Mouse (Mus musculus) hindbrain, embryonic 16.5 days (tissue): ENCODE measurements at regions not wholly inside any gene's neighbourhood (a gene's known extent, or its start where the extent isn't known, plus 50 kb on each side); places are given as distances from the start of the nearest gene placed in this dataset.

ENCODE experiments used
- ATAC-seq: fragments of 200-750 bp; cut with Nextera tagmentation; 2 replicates; pipeline ENCODE4 v1.8.0; 2017; ENCODE audit warnings: moderate TSS enrichment, moderate library complexity
- H3K27ac ChIP-seq: fragments of 300-500 bp; sonication (generic); 2 replicates; pipeline ENCODE4 v1.5.1; 2014; ENCODE audit warnings: low read depth, mild to moderate bottlenecking, control low read depth, low read length, moderate library complexity
- H3K27me3 ChIP-seq: fragments of 300-500 bp; sonication (generic); replicated peaks from 2 replicates; pipeline ENCODE4 v1.6.1; 2014; ENCODE audit warnings: low read length; ENCODE audit not compliant: control insufficient read depth, insufficient read depth
- H3K36me3 ChIP-seq: fragments of 300-500 bp; sonication (generic); 2 replicates; pipeline ENCODE4 v1.6.1; 2014; ENCODE audit warnings: mild to moderate bottlenecking, low read length, moderate library complexity, mixed read lengths; ENCODE audit not compliant: control insufficient read depth, insufficient read depth
- H3K4me1 ChIP-seq: fragments of 300-500 bp; sonication (generic); 2 replicates; pipeline ENCODE4 v1.6.1; 2014; ENCODE audit warnings: low read depth, low read length; ENCODE audit not compliant: control insufficient read depth, insufficient read depth
- H3K4me2 ChIP-seq: fragments of 300-500 bp; sonication (generic); 2 replicates; pipeline ENCODE4 v1.6.1; 2014; ENCODE audit warnings: mild to moderate bottlenecking, low read length, control low read depth, moderate library complexity
- H3K4me3 ChIP-seq: fragments of 300-500 bp; sonication (generic); 2 replicates; pipeline ENCODE4 v1.5.1; 2014; ENCODE audit warnings: mild to moderate bottlenecking, low read length, control low read depth, moderate library complexity
- H3K9ac ChIP-seq: fragments of 300-500 bp; sonication (generic); 2 replicates; pipeline ENCODE4 v1.6.1; 2014; ENCODE audit warnings: low read depth, mild to moderate bottlenecking, control low read depth, low read length, moderate library complexity
- H3K9me3 ChIP-seq: fragments of 300-500 bp; sonication (generic); 2 replicates; pipeline ENCODE4 v1.6.1; 2014; ENCODE audit warnings: mild to moderate bottlenecking, low read length, moderate library complexity; ENCODE audit not compliant: control insufficient read depth
- WGBS: fragments of 180-500 bp; shearing (Covaris S2); extraction: QIAGEN DNeasy Blood & Tissue Kit; methylation state at CpG from one replicate; pipeline ENCODE4 v1.1.7; 2014; 5-methylcytosine and 5-hydroxymethylcytosine counted together

DNA sequence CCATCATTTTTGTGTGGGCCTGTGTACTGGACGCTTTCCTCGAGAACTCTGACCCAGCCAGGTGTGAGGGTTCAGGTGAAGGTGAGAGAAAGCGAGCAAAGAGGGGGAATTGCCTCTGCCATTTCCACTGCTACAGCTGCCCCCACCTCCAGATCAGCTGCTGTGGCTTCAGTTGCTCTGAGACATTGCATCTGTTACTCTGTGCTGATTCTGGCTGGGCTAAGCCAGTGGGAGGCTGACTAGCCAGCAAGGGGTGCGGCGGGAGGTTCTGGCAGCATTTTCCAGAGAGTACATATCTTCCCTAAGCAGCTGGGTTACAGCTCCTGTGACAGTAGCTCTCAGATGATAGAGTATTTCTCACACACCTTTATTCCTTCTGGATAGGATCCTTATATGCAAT, 712.7 kb upstream of the Cdh18 start:
- H3K4me3 ChIP-seq: no peak overlapping the region
- no peaks in the 10 kb centered on the region for H3K36me3 ChIP-seq
- WGBS: 85% methylated on average over 5 of the region's 5 CpGs
- H3K9ac ChIP-seq: no peak overlapping the region
- H3K27ac ChIP-seq: no peak overlapping the region
- H3K4me1 ChIP-seq: no peaks in the 10 kb centered on the region
- H3K4me2 ChIP-seq: no peak overlapping the region
- H3K9me3 ChIP-seq: no peaks in the 10 kb centered on the region
- no peak for ATAC-seq
- H3K27me3 ChIP-seq: no peaks in the 10 kb centered on the region

DNA sequence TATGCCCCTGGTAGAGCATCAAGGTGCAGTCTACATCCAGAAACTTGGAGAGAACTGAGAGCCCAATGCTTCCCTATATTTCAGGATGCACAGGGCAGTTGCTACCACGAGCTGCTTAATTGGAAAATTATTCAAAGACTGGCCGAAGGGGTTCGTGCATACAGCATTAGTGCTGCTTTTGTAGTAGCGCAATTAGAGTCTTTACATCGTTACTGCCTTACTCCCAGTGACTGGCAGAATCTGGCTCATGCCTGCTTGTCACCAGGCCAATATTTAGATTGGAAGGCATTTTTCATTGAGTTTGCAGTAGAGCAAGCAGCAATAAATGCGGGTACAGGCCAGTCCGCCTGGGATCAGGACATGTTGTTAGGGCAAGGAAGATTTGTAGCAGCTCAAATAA, 690.3 kb upstream of the Cdh18 start:
- no peak for ATAC-seq
- Histone ChIP-seq H3K4me3 (no peak overlapping the region), H3K27ac (no peak overlapping the region), H3K9ac (no peak overlapping the region), H3K4me1 (no peaks in the 10 kb centered on the region), H3K27me3 (no peaks in the 10 kb centered on the region), H3K4me2 (no peak overlapping the region), H3K36me3 (no peaks in the 10 kb centered on the region), H3K9me3 (0 out of 2 replicates have a peak, but pooled peaks cover 2% of the 10 kb centered on the region)
- WGBS: 78% methylated on average over 7 of the region's 7 CpGs

GRCm38 (mm10) chr15:21885181-21885580, 663.6 kb upstream of the Cdh18 start:
- no peak overlapping the region for H3K4me2 ChIP-seq
- peak; percentile 68; the same call in 1 of the 2 replicates for ATAC-seq

More at GRCm38 (mm10) chr15:21885181-21885580, 663.6 kb upstream of the Cdh18 start:
- WGBS: 21% methylated on average over 2 of the region's 2 CpGs
- no peaks in the 10 kb centered on the region for H3K4me1 ChIP-seq
- H3K9ac ChIP-seq: no peak overlapping the region
- no peaks in the 10 kb centered on the region for H3K9me3 ChIP-seq
- no peaks in the 10 kb centered on the region for H3K36me3 ChIP-seq
- H3K27me3 ChIP-seq: no peaks in the 10 kb centered on the region
- H3K4me3 ChIP-seq: no peak overlapping the region
- H3K27ac ChIP-seq: no peak overlapping the region
